Mouse (Mus musculus): ENCODE results near the gene Hmg20a.

- TF ChIP-seq CHD2 (IDR thresholded peaks at IDR 0.05; ENCODE audit: low read depth, low read length): no peak
- no peak for TF ChIP-seq ZNF384 (IDR thresholded peaks at IDR 0.05; ENCODE audit: low read depth, low read length)
- no peak for TF ChIP-seq MAFK (IDR thresholded peaks at IDR 0.05; ENCODE audit: insufficient read depth, low read depth, low read length)
- no peak for TF ChIP-seq HCFC1 (IDR thresholded peaks at IDR 0.05; ENCODE audit: borderline replicate concordance, insufficient read depth, low read length)
- TF ChIP-seq ZC3H11A (IDR thresholded peaks at IDR 0.05; ENCODE audit: borderline replicate concordance, low read depth, low read length): no peak
These were observed 51.9 kb downstream of the Hmg20a start for GRCm38 (mm10) chr9:56470291-56470690.

All from ES-E14 (cell line).